Mouse (Mus musculus) intestine, postnatal 0 days (tissue): ENCODE results near the gene Elk4. TPM values are rescaled to one million over a fixed set of nuclear protein-coding genes. Genes with fewer than 3 reads are reported as not detected.

Experiments used
- ATAC-seq: fragments of 200-750 bp; cut with Nextera tagmentation; 2 replicates; pipeline ENCODE4 v1.8.0; 2017; ENCODE audit warnings: mild to moderate bottlenecking, moderate TSS enrichment, moderate library complexity
- H3K27ac ChIP-seq: fragments of 300-500 bp; sonication (generic); 2 replicates; pipeline ENCODE4 v1.5.1; 2014; ENCODE audit warnings: mild to moderate bottlenecking, low read depth, low read length, moderate library complexity
- H3K27me3 ChIP-seq: fragments of 300-500 bp; sonication (generic); replicated peaks from 2 replicates; pipeline ENCODE4 v1.6.1; 2014; ENCODE audit warnings: low read length, mixed read lengths; ENCODE audit not compliant: control insufficient read depth, insufficient read depth
- H3K36me3 ChIP-seq: fragments of 300-500 bp; sonication (generic); 2 replicates; pipeline ENCODE4 v1.6.1; 2014; ENCODE audit warnings: mild to moderate bottlenecking, moderate library complexity; ENCODE audit not compliant: control insufficient read depth, insufficient read depth
- H3K4me1 ChIP-seq: fragments of 300-500 bp; sonication (generic); replicated peaks from 2 replicates; pipeline ENCODE4 v1.6.1; 2014; ENCODE audit warnings: antibody characterized with exemption, low read length, mixed read lengths; ENCODE audit not compliant: control insufficient read depth, insufficient read depth
- H3K4me2 ChIP-seq: fragments of 300-500 bp; sonication (generic); replicated peaks from 2 replicates; pipeline ENCODE4 v1.6.1; 2014; ENCODE audit warnings: low read depth, mild to moderate bottlenecking, moderate library complexity
- H3K4me3 ChIP-seq: fragments of 300-500 bp; sonication (generic); 2 replicates; pipeline ENCODE4 v1.5.1; 2014; ENCODE audit warnings: low read depth, low read length
- H3K9ac ChIP-seq: fragments of 300-500 bp; sonication (generic); 2 replicates; pipeline ENCODE4 v1.6.1; 2014; ENCODE audit warnings: mild to moderate bottlenecking, low read depth, low read length
- H3K9me3 ChIP-seq: fragments of 300-500 bp; sonication (generic); 2 replicates; pipeline ENCODE4 v1.6.1; 2016; ENCODE audit warnings: mixed run types; ENCODE audit not compliant: control insufficient read depth
- CTCF ChIP-seq: sonication (generic); IDR thresholded peaks from 2 replicates; pipeline ENCODE4 v1.5.1; 2016; ENCODE audit warnings: low read depth, mild to moderate bottlenecking, control low read depth, antibody characterized with exemption, moderate library complexity
- WGBS: fragments of 180-500 bp; shearing (Covaris S2); extraction: QIAGEN DNeasy Blood & Tissue Kit; methylation state at CpG from one replicate; pipeline ENCODE4 v1.1.7; 2014; 5-methylcytosine and 5-hydroxymethylcytosine counted together
- polyA plus RNA-seq: library from polyadenylated mRNA; unstranded; fragments of >200 nt; fragmentation: Nextera tagmentation; extraction: Ambion mirVana; gene quantifications from 2 replicates; pipeline ENCODE4 v1.2.1, GENCODE M21; 2015

Elk4 gene
- polyA plus RNA-seq, 1 experiment from 2014 or later: 16.4 TPM

DNA sequence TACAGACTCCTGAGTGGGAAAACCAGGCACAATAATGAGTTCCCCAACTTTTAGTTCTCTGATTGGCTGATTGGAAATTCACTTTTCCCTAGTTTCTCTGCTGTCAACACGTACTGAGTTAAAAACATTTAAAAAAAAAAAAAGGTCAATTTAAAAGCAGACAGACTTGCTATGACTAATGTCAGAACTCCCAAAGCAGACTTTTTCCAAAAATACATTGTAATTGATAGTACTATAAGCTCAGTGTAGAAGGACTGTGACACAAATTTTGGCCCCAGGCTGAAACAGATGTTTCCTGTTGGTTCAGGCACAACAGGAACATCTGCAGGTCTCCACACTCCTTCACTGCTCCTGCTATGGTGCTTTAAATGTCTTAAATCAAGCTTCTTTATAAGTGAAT lies 3.6 kb upstream of the Elk4 start:
- no peak overlapping the region for H3K9ac ChIP-seq
- no peaks in the 10 kb centered on the region for H3K27me3 ChIP-seq
- H3K27ac ChIP-seq: no peak overlapping the region
- no peaks in the 10 kb centered on the region for H3K9me3 ChIP-seq
- ATAC-seq: no peak
- H3K4me2 ChIP-seq: no peak overlapping the region
- TF ChIP-seq CTCF: no peak
- peaks cover 8% of the 10 kb centered on the region for H3K4me1 ChIP-seq
- WGBS: 59% methylated on average over 1 of the region's 1 CpGs
- no peaks in the 10 kb centered on the region for H3K36me3 ChIP-seq
- H3K4me3 ChIP-seq: no peak overlapping the region

- H3K9me3 ChIP-seq: no peaks in the 10 kb centered on the region
- no peak for TF ChIP-seq CTCF
- no peak overlapping the region for H3K4me3 ChIP-seq
- H3K27me3 ChIP-seq: no peaks in the 10 kb centered on the region
- H3K36me3 ChIP-seq: no peaks in the 10 kb centered on the region
- 86% methylated on average over 6 of the region's 6 CpGs for WGBS
- no peak overlapping the region for H3K4me2 ChIP-seq
- no peak overlapping the region for H3K27ac ChIP-seq
- no peak overlapping the region for H3K9ac ChIP-seq
- ATAC-seq: no peak
- H3K4me1 ChIP-seq: peaks cover 10% of the 10 kb centered on the region
Measured at GRCm38 (mm10) chr1:132004574-132005180, 2.7 kb upstream of the Elk4 start.

DNA sequence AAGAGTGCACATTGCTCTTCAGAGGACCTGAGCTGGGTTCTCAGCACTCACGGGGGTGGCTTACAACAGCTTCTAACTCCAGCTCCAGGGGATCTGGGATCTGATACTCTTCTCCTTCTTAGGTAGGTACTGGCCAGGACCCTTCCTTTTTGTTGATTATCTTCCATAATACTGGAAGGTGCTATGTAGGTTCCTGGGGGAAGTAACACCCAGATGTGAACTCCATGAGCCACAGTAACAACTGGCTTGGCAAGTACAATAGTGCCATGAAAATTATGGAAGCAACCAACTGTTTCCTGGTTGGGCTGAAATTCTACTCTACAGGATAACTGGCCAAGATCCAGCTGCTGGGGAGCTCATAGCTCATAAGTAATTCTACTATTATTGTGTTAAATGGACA lies 1.9 kb upstream of the Elk4 start:
- H3K4me2 ChIP-seq: no peak overlapping the region
- no peak overlapping the region for H3K27ac ChIP-seq
- no peak for TF ChIP-seq CTCF
- no peaks in the 10 kb centered on the region for H3K36me3 ChIP-seq
- no peaks in the 10 kb centered on the region for H3K9me3 ChIP-seq
- H3K4me3 ChIP-seq: no peak overlapping the region
- H3K4me1 ChIP-seq: peaks cover 11% of the 10 kb centered on the region
- no peak overlapping the region for H3K9ac ChIP-seq
- no peak for ATAC-seq
- 86% methylated on average over 1 of the region's 1 CpGs for WGBS
- no peaks in the 10 kb centered on the region for H3K27me3 ChIP-seq

GRCm38 (mm10) chr1:132006046-132006445 lies 1.4 kb upstream of the Elk4 start:
- 63% methylated on average over 3 of the region's 3 CpGs for WGBS
- Histone ChIP-seq H3K9ac (no peak overlapping the region), H3K4me1 (peaks cover 11% of the 10 kb centered on the region), H3K9me3 (no peaks in the 10 kb centered on the region), H3K4me2 (no peak overlapping the region), H3K27me3 (no peaks in the 10 kb centered on the region), H3K4me3 (no peak overlapping the region), H3K27ac (no peak overlapping the region), H3K36me3 (no peaks in the 10 kb centered on the region)
- TF ChIP-seq CTCF: no peak
- no peak for ATAC-seq

DNA sequence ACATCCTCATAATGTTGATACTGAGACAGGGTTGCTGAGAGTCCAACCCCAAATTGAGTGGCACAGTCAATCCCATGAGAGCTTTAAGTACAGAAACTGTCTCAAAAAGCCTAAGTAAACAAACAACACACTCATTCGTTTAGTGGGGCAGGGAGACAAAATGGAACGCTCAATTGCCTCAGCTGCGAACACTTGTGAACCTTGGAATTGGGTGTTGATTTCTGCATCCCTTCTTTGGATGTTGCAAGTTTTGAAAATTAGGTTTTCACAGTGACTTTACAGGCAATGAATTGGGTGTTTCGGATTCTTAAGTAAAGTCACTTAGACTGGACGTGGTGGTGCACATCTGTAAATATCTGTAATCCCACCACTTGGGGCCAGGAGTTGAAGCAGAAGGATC lies 686 bp upstream of the Elk4 start:
- no peaks in the 10 kb centered on the region for H3K9me3 ChIP-seq
- no peaks in the 10 kb centered on the region for H3K36me3 ChIP-seq
- WGBS: 14% methylated on average over 5 of the region's 5 CpGs
- peak overlapping the region; percentile 99 for H3K9ac ChIP-seq
- peaks cover 11% of the 10 kb centered on the region for H3K4me1 ChIP-seq
- H3K27ac ChIP-seq: peak overlapping the region; percentile 100; the same call in 1 of the 2 replicates
- no peak for TF ChIP-seq CTCF
- peak overlapping the region; percentile 70; the same call in 1 of the 2 replicates for H3K4me3 ChIP-seq
- ATAC-seq: no peak
- peak overlapping the region; percentile 74 for H3K4me2 ChIP-seq
- no peaks in the 10 kb centered on the region for H3K27me3 ChIP-seq

GRCm38 (mm10) chr1:132007828-132008827 lies 721 bp downstream of the Elk4 start:
- H3K27me3 ChIP-seq: no peaks in the 10 kb centered on the region
- H3K9ac ChIP-seq: peak overlapping the region; percentile 99
- H3K9me3 ChIP-seq: no peaks in the 10 kb centered on the region
- TF ChIP-seq CTCF: peak; percentile 38
- H3K36me3 ChIP-seq: no peaks in the 10 kb centered on the region
- H3K4me1 ChIP-seq: peaks cover 11% of the 10 kb centered on the region
- WGBS: under 1% methylated on average over 70 of the region's 72 CpGs
- H3K4me2 ChIP-seq: peak overlapping the region; percentile 74
- peak; percentile 89 for ATAC-seq
- peak overlapping the region; percentile 70 for H3K4me3 ChIP-seq
- H3K27ac ChIP-seq: peak overlapping the region; percentile 100
